Mouse (Mus musculus) ES-E14 (cell line): Measurements from ENCODE around the gene Nudc.
"Not testable (repeated sequence)": the region's sequence is repeated elsewhere in the genome, so short reads cannot be mapped to it uniquely, and the experiment has no call there.

Experiments used
- CHD2 ChIP-seq: IDR thresholded peaks from 2 replicates; pipeline ENCODE4 v1.6.1; 2014; ENCODE audit warnings: mild to moderate bottlenecking, low read depth, low read length, inconsistent platforms
- MAFK ChIP-seq: IDR thresholded peaks from 2 replicates; pipeline ENCODE4 v1.6.1; 2014; ENCODE audit warnings: mild to moderate bottlenecking, low read depth, low read length, inconsistent platforms; ENCODE audit not compliant: insufficient read depth
- ZNF384 ChIP-seq: IDR thresholded peaks from 2 replicates; pipeline ENCODE4 v1.6.1; 2012; ENCODE audit warnings: low read depth, low read length, inconsistent platforms

DNA sequence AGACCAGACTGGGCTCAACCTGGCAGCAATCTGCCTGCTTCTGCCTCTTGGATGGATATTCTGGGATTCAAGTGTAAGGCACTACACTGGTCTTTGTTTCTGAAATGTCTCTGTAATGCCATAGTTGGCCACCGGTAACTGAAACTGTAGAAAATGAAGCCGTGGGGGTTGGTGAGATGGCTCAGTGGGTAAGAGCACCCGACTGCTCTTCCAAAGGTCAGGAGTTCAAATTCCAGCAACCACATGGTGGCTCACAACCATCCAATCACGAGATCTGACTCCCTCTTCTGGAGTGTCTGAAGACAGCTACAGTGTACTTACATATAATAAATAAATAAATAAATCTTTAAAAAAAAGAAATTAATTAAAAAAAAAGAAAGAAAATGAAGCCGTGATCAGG is 33.3 kb downstream of the Nudc start:
- not testable (repeated sequence) for TF ChIP-seq MAFK, ZNF384, CHD2
